Mouse (Mus musculus): ENCODE results near the gene Slc35f6. TPM values are rescaled to one million over a fixed set of nuclear protein-coding genes. Genes with fewer than 3 reads are reported as not detected.
"Not testable (repeated sequence)": the region's sequence is repeated elsewhere in the genome, so short reads cannot be mapped to it uniquely, and the experiment has no call there.

Gene Slc35f6
- polyA plus RNA-seq, 1 experiment: 80.2 TPM

DNA sequence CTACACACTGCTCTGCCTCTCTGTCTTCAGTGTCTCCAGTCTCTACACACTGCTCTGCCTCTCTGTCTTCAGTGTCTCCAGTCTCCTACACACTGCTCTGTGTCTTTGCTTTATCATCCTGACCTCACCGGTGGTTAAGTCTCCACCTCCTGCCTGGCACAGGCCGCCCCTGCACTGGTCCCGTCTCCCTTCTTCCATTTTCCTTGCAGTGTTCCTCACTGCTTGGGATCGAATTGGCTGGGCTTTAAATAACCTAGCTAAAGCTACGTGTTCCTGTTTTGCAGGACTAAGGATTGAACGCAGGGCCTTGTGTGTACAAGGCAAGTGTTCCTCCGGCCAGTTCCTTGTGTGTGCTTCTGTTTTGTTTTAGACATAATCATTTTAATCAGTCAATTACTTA, 22.4 kb downstream of the Slc35f6 start:
- no peak overlapping the region for H3K4me3 ChIP-seq (ENCODE audit: low read depth, low read length)
- peaks cover 13% of the 10 kb centered on the region for H3K36me3 ChIP-seq (ENCODE audit: control insufficient read depth, insufficient read depth, low read length)
- no peak for TF ChIP-seq POLR2A (IDR thresholded peaks at IDR 0.05; ENCODE audit: low read depth, low read length)
- no peak for TF ChIP-seq CTCF (IDR thresholded peaks at IDR 0.05; ENCODE audit: extremely low read depth, insufficient read length, insufficient replicate concordance, low read depth, low read length)
- 61% methylated on average over 7 of the region's 7 CpGs for WGBS
- no peaks in the 10 kb centered on the region for H3K27me3 ChIP-seq (ENCODE audit: control insufficient read depth, insufficient read depth, low read length)
- no peak overlapping the region for H3K27ac ChIP-seq (ENCODE audit: insufficient read depth, low read depth, low read length)
- H3K4me1 ChIP-seq (ENCODE audit: control insufficient read depth, insufficient read depth, insufficient read length, low read length): peaks cover 2% of the 10 kb centered on the region; the same call in 1 of the 2 replicates

DNA sequence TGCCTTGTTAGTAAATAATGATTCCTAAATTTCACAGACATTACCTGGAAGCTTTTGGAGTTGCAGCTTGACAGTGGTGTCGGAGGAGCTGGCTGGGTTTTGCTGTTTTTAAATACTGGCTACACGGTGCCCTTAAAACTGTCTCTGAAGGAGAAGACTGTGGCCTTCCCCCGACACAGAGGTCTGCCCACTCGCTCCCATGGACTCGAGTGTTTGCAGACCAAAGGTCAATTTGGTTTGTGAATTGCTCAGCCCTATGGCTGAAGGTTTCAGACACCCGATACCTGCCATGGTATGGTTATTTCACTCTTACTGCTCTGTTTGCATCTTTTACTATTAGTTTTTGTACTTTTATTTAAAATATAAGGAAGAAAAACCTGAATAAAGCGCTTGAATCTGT, 26.3 kb downstream of the Slc35f6 start:
- H3K27me3 ChIP-seq (ENCODE audit: control insufficient read depth, insufficient read depth, low read length): no peaks in the 10 kb centered on the region
- WGBS: 54% methylated on average over 7 of the region's 7 CpGs

DNA sequence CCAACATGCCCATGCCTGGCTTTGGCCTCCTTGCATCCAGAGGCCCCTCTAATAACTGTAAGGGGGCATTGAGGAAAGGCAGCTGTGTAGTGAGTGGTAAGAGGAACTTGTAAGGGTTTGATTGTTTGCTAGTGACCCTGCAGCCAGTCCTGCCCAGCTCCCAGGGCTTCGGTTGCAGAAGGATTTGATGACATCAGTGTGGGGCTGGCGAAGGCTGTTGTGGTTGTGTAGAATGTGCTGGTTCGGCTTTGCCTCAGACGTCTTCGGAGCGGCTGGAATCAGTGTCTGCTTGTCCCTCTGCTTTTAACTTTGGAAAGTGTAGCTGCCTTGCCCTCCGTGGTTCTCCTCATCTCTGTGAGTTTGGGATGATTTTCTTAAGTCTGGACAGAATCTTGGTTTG, 29.1 kb downstream of the Slc35f6 start:
- no peak overlapping the region for H3K4me3 ChIP-seq (ENCODE audit: low read depth, low read length)
- no peaks in the 10 kb centered on the region for H3K4me1 ChIP-seq (ENCODE audit: control insufficient read depth, insufficient read depth, insufficient read length, low read length)
- no peak overlapping the region for H3K27ac ChIP-seq (ENCODE audit: insufficient read depth, low read depth, low read length)
- no peak for TF ChIP-seq POLR2A (IDR thresholded peaks at IDR 0.05; ENCODE audit: low read depth, low read length)
- no peak for TF ChIP-seq CTCF (IDR thresholded peaks at IDR 0.05; ENCODE audit: extremely low read depth, insufficient read length, insufficient replicate concordance, low read depth, low read length)
- peaks cover 15% of the 10 kb centered on the region for H3K36me3 ChIP-seq (ENCODE audit: control insufficient read depth, insufficient read depth, low read length)
- WGBS: 92% methylated on average over 7 of the region's 7 CpGs
- H3K27me3 ChIP-seq (ENCODE audit: control insufficient read depth, insufficient read depth, low read length): no peaks in the 10 kb centered on the region

More for the DNA sequence above, 26.3 kb downstream of the Slc35f6 start:
- no peak overlapping the region for H3K27ac ChIP-seq (ENCODE audit: insufficient read depth, low read depth, low read length)
- no peak for TF ChIP-seq POLR2A (IDR thresholded peaks at IDR 0.05; ENCODE audit: low read depth, low read length)
- no peak for TF ChIP-seq CTCF (IDR thresholded peaks at IDR 0.05; ENCODE audit: extremely low read depth, insufficient read length, insufficient replicate concordance, low read depth, low read length)
- peaks cover 15% of the 10 kb centered on the region for H3K36me3 ChIP-seq (ENCODE audit: control insufficient read depth, insufficient read depth, low read length)
- no peaks in the 10 kb centered on the region for H3K4me1 ChIP-seq (ENCODE audit: control insufficient read depth, insufficient read depth, insufficient read length, low read length)
- H3K4me3 ChIP-seq (ENCODE audit: low read depth, low read length): no peak overlapping the region

DNA sequence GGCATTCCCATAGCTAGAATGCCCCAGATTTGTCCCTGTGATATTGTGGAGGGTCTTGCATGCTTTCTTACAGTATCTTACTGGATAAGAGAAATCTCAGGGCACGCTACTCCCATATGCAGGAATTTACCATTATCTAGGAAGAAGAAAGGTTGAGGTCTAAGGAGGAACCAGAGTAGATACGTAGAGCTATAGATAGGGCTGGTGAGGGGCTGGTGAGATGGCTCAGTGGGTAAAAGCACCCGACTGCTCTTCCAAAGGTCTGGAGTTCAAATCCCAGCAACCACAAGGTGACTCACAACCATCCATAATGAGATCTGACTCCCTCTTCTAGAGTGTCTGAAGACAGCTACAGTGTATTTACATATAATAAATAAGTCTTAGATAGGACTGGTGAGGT, 30.3 kb downstream of the Slc35f6 start:
- H3K27ac ChIP-seq (ENCODE audit: insufficient read depth, low read depth, low read length); H3K4me1 ChIP-seq (ENCODE audit: control insufficient read depth, insufficient read depth, insufficient read length, low read length); H3K27me3 ChIP-seq (ENCODE audit: control insufficient read depth, insufficient read depth, low read length); H3K36me3 ChIP-seq (ENCODE audit: control insufficient read depth, insufficient read depth, low read length); H3K4me3 ChIP-seq (ENCODE audit: low read depth, low read length): not testable (repeated sequence)
- 95% methylated on average over 3 of the region's 3 CpGs for WGBS

- WGBS: 98% methylated on average over 4 of the region's 4 CpGs
- peaks cover 1% of the 10 kb centered on the region for H3K36me3 ChIP-seq (ENCODE audit: control insufficient read depth, insufficient read depth, low read length)
- H3K27me3 ChIP-seq (ENCODE audit: control insufficient read depth, insufficient read depth, low read length): no peaks in the 10 kb centered on the region
- no peak for TF ChIP-seq POLR2A (IDR thresholded peaks at IDR 0.05; ENCODE audit: low read depth, low read length)
- TF ChIP-seq CTCF (IDR thresholded peaks at IDR 0.05; ENCODE audit: extremely low read depth, insufficient read length, insufficient replicate concordance, low read depth, low read length): no peak
- H3K4me1 ChIP-seq (ENCODE audit: control insufficient read depth, insufficient read depth, insufficient read length, low read length): no peaks in the 10 kb centered on the region
- no peak overlapping the region for H3K4me3 ChIP-seq (ENCODE audit: low read depth, low read length)
- no peak overlapping the region for H3K27ac ChIP-seq (ENCODE audit: insufficient read depth, low read depth, low read length)
Observed at GRCm38 (mm10) chr5:30678722-30679296, 31.1 kb downstream of the Slc35f6 start.

DNA sequence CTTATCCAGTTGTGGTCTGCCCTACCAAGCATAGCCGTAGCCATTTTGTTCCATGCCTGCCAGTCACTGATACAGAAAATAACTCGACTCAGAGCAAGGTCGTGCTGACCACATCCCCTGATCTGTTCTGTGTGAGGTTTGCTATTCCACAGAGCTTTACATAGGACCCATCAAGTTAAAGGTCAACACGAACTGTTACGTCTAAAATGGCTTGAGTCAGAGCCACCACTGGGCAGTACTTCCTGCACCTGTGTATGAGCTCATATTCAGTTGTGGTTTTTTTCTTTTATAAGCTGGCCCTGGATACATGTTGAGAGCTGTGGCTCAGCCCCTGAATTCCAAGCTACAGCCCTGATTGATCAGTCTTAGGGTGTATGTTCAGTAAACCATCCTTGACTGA, 31.9 kb downstream of the Slc35f6 start:
- WGBS: 78% methylated on average over 5 of the region's 5 CpGs
- H3K4me1 ChIP-seq (ENCODE audit: control insufficient read depth, insufficient read depth, insufficient read length, low read length): no peaks in the 10 kb centered on the region
- H3K27me3 ChIP-seq (ENCODE audit: control insufficient read depth, insufficient read depth, low read length): no peaks in the 10 kb centered on the region
- H3K36me3 ChIP-seq (ENCODE audit: control insufficient read depth, insufficient read depth, low read length): peaks cover 1% of the 10 kb centered on the region
- H3K4me3 ChIP-seq (ENCODE audit: low read depth, low read length): no peak overlapping the region
- TF ChIP-seq CTCF (IDR thresholded peaks at IDR 0.05; ENCODE audit: extremely low read depth, insufficient read length, insufficient replicate concordance, low read depth, low read length) (no peak), POLR2A (IDR thresholded peaks at IDR 0.05; ENCODE audit: low read depth, low read length) (no peak)
- no peak overlapping the region for H3K27ac ChIP-seq (ENCODE audit: insufficient read depth, low read depth, low read length)

DNA sequence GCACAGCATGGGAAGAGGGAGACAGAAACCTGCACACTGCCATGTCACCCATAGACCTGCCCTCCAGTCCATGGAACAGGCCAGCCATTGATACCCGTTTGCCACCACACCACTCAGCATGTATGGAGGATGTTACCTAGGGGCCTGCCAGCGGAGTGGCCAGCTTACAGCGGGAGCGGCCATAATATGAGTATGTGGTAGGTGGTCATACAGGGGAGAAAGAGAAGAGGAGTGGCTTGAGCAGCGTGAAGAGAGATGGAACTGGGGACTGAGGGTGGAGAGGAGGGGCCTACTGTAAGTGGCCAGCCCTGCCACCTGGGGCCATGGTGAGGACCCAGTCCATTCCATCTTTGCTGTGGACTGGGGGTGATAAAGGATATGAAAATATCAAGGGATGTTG, 34.2 kb downstream of the Slc35f6 start:
- no peak overlapping the region for H3K4me3 ChIP-seq (ENCODE audit: low read depth, low read length)
- no peaks in the 10 kb centered on the region for H3K36me3 ChIP-seq (ENCODE audit: control insufficient read depth, insufficient read depth, low read length)
- no peak overlapping the region for H3K27ac ChIP-seq (ENCODE audit: insufficient read depth, low read depth, low read length)
- H3K27me3 ChIP-seq (ENCODE audit: control insufficient read depth, insufficient read depth, low read length): no peaks in the 10 kb centered on the region
- TF ChIP-seq CTCF (IDR thresholded peaks at IDR 0.05; ENCODE audit: extremely low read depth, insufficient read length, insufficient replicate concordance, low read depth, low read length) (no peak), POLR2A (IDR thresholded peaks at IDR 0.05; ENCODE audit: low read depth, low read length) (no peak)
- no peaks in the 10 kb centered on the region for H3K4me1 ChIP-seq (ENCODE audit: control insufficient read depth, insufficient read depth, insufficient read length, low read length)
- 88% methylated on average over 5 of the region's 5 CpGs for WGBS

Data from small intestine, adult 2 months (tissue).